Mouse (Mus musculus): Measurements from ENCODE around the gene Klrb1a. TPM values are rescaled to one million over a fixed set of nuclear protein-coding genes. Genes with fewer than 3 reads are reported as not detected.

Klrb1a gene
- polyA plus RNA-seq, 1 experiment from 2014 or later: 1.1 TPM

DNA sequence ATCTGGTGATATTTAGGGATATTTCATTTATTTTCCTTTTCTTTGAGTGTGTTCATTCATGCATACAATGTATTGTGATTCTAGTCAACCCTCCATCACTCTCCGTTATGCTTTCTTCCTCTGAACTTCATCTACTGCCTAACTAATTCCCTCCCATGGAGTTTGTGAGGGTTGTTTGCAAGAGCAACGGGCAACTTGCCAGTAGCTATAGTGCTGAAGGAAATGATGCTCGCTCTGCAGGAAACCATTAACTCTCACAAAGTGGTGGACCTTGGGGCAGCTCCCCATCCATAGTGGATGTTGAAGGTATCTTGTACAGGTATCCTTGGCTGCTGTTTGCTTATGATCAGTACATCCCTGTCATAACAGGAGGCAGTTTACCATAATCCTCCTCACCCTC is 21.3 kb downstream of the Klrb1a start:
- DNase-seq (ENCODE audit: low spot score): no peak

GRCm38 (mm10) chr6:128599555-128599954 is 23.8 kb downstream of the Klrb1a start:
- no peak for DNase-seq (ENCODE audit: low spot score)

- DNase-seq (ENCODE audit: low spot score): no peak
These were observed 24.9 kb downstream of the Klrb1a start for GRCm38 (mm10) chr6:128598256-128599047.

DNA sequence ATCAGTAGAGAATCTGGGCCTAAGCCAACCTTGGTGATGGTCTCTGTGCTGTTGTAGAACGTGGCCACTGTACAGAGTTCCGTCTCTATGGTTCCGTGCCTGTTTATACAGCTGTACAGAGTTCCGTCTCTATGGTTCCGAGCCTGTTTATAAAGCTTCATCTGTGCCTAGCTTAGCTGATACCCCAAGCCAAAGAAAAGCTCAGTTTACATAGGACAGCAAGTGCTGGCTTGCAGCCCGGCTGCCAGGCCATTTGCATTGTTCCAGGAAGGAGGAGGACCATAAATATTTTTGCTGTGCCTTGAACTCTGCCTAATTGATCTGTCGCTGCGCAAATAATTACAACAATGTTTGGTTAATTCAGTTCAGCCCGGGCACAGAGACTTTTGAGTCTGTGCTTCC is 26.2 kb downstream of the Klrb1a start:
- no peak for DNase-seq (ENCODE audit: low spot score)

GRCm38 (mm10) chr6:128594651-128595050 is 28.7 kb downstream of the Klrb1a start:
- DNase-seq (ENCODE audit: low spot score): no peak

DNA sequence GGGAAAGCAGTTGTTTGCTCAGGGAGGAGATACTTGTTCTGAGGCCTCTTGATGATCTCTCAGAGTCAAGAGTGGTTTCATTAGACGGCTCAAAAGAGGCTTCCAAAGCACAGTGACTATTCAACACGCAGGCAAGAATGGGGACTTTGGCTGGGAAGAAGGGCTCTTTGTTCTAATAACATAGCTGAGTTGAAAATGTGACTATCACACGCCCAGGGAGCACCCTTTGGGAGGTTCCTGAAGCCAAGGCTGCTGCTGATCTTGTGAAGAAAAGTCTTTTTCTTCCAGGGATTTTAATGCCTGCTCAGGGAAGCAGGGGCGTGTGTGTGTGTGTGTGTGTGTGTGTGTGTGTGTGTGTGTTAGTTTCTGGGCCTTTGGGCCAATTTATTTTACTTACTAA is 33.9 kb downstream of the Klrb1a start:
- no peak for DNase-seq (ENCODE audit: low spot score)

DNA sequence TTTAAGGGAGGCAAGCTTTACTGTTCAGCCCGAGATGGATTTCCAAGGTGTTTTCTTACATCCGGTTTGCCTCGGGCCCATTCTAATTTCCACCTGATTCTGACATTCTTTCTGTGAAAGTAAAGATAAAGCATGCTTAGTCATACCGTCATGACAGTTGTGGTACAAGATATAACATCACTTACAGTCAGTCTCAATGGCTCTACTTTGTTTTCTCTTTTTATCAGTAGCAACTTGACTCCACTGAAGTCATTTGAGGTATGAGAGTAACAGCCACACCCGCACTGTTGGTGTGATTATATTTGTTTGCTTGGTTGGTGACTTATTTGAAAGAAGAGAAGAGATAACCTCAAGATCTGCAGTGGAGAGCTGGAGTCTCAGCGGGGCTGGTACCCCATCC is 35.7 kb downstream of the Klrb1a start:
- no peak for DNase-seq (ENCODE audit: low spot score)

DNA sequence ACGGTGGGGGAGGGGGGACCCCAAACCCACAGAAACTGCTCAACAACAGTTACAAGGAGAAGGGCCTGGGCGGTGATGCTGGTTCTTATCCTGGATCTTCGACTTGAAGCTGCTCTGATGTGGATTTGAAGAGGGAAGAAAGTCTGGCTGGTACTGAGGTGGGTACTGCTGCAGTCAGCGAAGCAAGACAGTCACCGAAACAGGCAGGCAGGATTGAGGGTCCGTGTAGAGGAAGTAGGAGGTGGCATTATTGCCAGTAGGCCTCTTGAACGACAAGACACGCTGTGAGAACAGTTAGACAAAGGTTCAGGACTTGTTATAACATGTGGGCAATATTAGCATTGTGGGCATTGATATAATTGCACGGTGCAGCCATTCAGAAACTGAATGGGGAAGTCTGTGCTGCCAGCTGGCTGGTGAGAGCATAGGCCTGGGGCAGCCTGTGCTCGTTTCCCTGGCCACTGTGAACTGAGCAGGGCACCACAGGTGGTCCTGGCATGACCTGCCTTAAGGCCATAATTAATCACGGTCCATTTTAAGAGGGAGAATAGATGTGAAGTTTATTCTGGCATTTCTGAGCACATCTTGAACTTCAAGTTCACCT is 37.6 kb downstream of the Klrb1a start:
- DNase-seq (ENCODE audit: low spot score): no peak

- DNase-seq (ENCODE audit: low spot score): no peak
These were observed 39.2 kb downstream of the Klrb1a start for GRCm38 (mm10) chr6:128584070-128584660.

- no peak for DNase-seq (ENCODE audit: low spot score)
These were observed 41.8 kb downstream of the Klrb1a start, which contains the start of gene A2ml1 for GRCm38 (mm10) chr6:128581508-128581907. A2ml1 (minus strand) TSS chr6:128581608.

- DNase-seq (ENCODE audit: low spot score): no peak
These were observed 46.0 kb downstream of the Klrb1a start for GRCm38 (mm10) chr6:128577301-128577700.

- no peak for DNase-seq (ENCODE audit: low spot score)
These were observed 56.7 kb downstream of the Klrb1a start for GRCm38 (mm10) chr6:128566589-128566988.

Other genes starting within 250 kb of the Klrb1a start
- 0.26 and 0.57 TPM in 2 replicates for gene Tex52, start 248.1 kb downstream of the Klrb1a start, polyA plus RNA-seq (2015; fragmentation: Nextera tagmentation; extraction: Ambion mirVana)
- gene Gm44596, start 248.0 kb downstream of the Klrb1a start, polyA plus RNA-seq (2015; fragmentation: Nextera tagmentation; extraction: Ambion mirVana): not detected in 2 replicates
- gene Nrip2, start 224.2 kb downstream of the Klrb1a start, polyA plus RNA-seq (2015; fragmentation: Nextera tagmentation; extraction: Ambion mirVana): 4.8 and 5.6 TPM in 2 replicates
- gene Itfg2, start 198.6 kb downstream of the Klrb1a start, polyA plus RNA-seq (2015; fragmentation: Nextera tagmentation; extraction: Ambion mirVana): 20.2 and 23.0 TPM in 2 replicates
- 213 and 261 TPM in 2 replicates for gene Fkbp4, start 184.9 kb downstream of the Klrb1a start, polyA plus RNA-seq (2015; fragmentation: Nextera tagmentation; extraction: Ambion mirVana)
- not detected in 2 replicates for gene Pzp, start 96.8 kb downstream of the Klrb1a start, polyA plus RNA-seq (2015; fragmentation: Nextera tagmentation; extraction: Ambion mirVana)
- gene A2ml1, start 41.9 kb downstream of the Klrb1a start, polyA plus RNA-seq (2015; fragmentation: Nextera tagmentation; extraction: Ambion mirVana): 0.84 and 0.94 TPM in 2 replicates
- gene Clec2h, start 38.9 kb upstream of the Klrb1a start, polyA plus RNA-seq (2015; fragmentation: Nextera tagmentation; extraction: Ambion mirVana): not detected in 2 replicates
- not detected in 2 replicates for gene Klrb1, start 99.5 kb upstream of the Klrb1a start, polyA plus RNA-seq (2015; fragmentation: Nextera tagmentation; extraction: Ambion mirVana)
- gene Klrb1c, start 165.7 kb upstream of the Klrb1a start, polyA plus RNA-seq (2015; fragmentation: Nextera tagmentation; extraction: Ambion mirVana): 1.5 and 1.6 TPM in 2 replicates
- 0.58 and 0.96 TPM in 2 replicates for gene Gm44511, start 202.8 kb upstream of the Klrb1a start, polyA plus RNA-seq (2015; fragmentation: Nextera tagmentation; extraction: Ambion mirVana)
- 0.92 and 1.1 TPM in 2 replicates for gene Klrb1b, start 202.8 kb upstream of the Klrb1a start, polyA plus RNA-seq (2015; fragmentation: Nextera tagmentation; extraction: Ambion mirVana)